Mouse (Mus musculus) liver, adult 2 months (tissue): ENCODE measurements at regions not wholly inside any gene's neighbourhood (a gene's known extent, or its start where the extent isn't known, plus 50 kb on each side); places are given as distances from the start of the nearest gene placed in this dataset.

ENCODE experiments used
- DNase-seq: peaks from one replicate; pipeline ENCODE4 v3.0.0-alpha.2; 2011; ENCODE audit warnings: low read depth, low spot score; ENCODE audit errors: extremely low read depth
- H3K27ac ChIP-seq: fragments of 200-500 bp; replicated peaks from 2 replicates; pipeline ENCODE4 v1.5.1; 2012; ENCODE audit warnings: low read depth, mild to moderate bottlenecking, control low read depth, inconsistent platforms, low read length; ENCODE audit not compliant: insufficient read depth
- H3K27me3 ChIP-seq: fragments of 200-500 bp; 2 replicates; pipeline ENCODE4 v1.6.1; 2012; ENCODE audit warnings: mild to moderate bottlenecking, moderate library complexity, low read length, inconsistent platforms; ENCODE audit not compliant: control insufficient read depth, insufficient read depth
- H3K36me3 ChIP-seq: fragments of 200-500 bp; 2 replicates; pipeline ENCODE4 v1.6.1; 2012; ENCODE audit warnings: low read length, inconsistent platforms; ENCODE audit not compliant: control insufficient read depth, insufficient read depth
- H3K4me1 ChIP-seq: fragments of 200-500 bp; 2 replicates; pipeline ENCODE4 v1.6.1; 2011; ENCODE audit warnings: low read length; ENCODE audit not compliant: control insufficient read depth, insufficient read depth
- H3K4me3 ChIP-seq: fragments of 200-500 bp; 2 replicates; pipeline ENCODE4 v1.5.1; 2011; ENCODE audit warnings: low read depth, mild to moderate bottlenecking, control low read depth, low read length, moderate library complexity; ENCODE audit not compliant: insufficient read depth
- H3K79me2 ChIP-seq: fragments of 200-500 bp; 2 replicates; pipeline ENCODE4 v1.6.1; 2012; ENCODE audit warnings: inconsistent platforms, mild to moderate bottlenecking, low read length, moderate library complexity; ENCODE audit not compliant: control insufficient read depth, insufficient read depth
- H3K9ac ChIP-seq: fragments of 200-500 bp; 2 replicates; pipeline ENCODE4 v1.6.1; 2012; ENCODE audit warnings: low read depth, mild to moderate bottlenecking, control low read depth, inconsistent platforms, low read length
- CTCF ChIP-seq: fragments of 200-500 bp; IDR thresholded peaks from 2 replicates; pipeline ENCODE4 v1.5.1; 2011; ENCODE audit warnings: low read depth, low read length, control low read depth
- POLR2A ChIP-seq: fragments of 200-500 bp; IDR thresholded peaks from 2 replicates; pipeline ENCODE4 v1.6.1; 2011; ENCODE audit warnings: low read length, control low read depth; ENCODE audit not compliant: insufficient read depth; ENCODE audit errors: extremely low read depth
- WGBS: fragments of 180-500 bp; shearing (Covaris S2); methylation state at CpG from one replicate; pipeline ENCODE4 v1.1.7; 2018; 5-methylcytosine and 5-hydroxymethylcytosine counted together

DNA sequence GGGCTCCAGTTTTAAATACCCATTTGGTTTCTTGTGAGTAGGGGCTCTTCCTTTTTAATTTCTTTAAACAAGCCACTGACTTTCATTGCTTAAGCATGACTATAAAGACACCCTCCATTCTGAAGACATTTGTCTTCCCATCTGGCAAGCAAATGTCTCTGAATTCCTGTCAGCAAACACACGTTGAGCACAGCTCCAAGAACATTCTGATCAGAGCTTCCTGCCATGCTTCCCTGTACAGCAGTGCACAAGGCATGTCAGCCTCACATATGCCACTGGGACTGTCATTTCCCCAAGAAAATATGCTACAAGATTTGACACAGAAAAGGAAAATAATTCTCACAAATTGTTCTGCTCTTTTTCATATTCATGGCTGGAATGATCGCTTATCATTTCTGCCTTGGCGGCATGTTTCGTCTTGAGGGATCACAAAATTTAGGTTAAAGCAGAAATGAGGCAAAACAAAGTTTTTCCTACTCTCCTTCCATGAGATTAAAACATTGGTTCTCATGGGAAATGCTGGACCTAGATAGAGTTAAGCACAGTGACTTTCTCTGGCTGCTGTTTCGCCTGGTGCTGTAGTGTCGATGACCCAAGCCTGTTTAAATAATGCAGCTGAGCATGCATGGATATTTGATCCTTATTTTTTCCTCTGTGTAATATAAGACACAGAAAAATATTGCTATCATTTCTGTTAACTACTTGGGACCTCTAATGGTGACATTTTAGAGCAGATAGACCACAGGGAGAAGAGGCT is 747.7 kb downstream of the Pcdh18 start:
- Histone ChIP-seq H3K27me3 (no peaks in the 10 kb centered on the region), H3K4me3 (no peak overlapping the region), H3K27ac (no peak overlapping the region), H3K9ac (no peak overlapping the region), H3K4me1 (no peaks in the 10 kb centered on the region), H3K36me3 (no peaks in the 10 kb centered on the region), H3K79me2 (no peaks in the 10 kb centered on the region)
- DNase-seq = no peak
- 82% methylated on average over 6 of the region's 6 CpGs for WGBS
- TF ChIP-seq POLR2A (no peak), CTCF (no peak)
